Mouse (Mus musculus): Measurements from ENCODE around the gene Tmem273. TPM values are rescaled to one million over a fixed set of nuclear protein-coding genes. Genes with fewer than 3 reads are reported as not detected.

The Tmem273 gene
- polyA plus RNA-seq, 1 experiment from 2014 or later, result 0.77 TPM

GRCm38 (mm10) chr14:32835181-32835580 lies 49.4 kb downstream of the Tmem273 start:
- Histone ChIP-seq H3K4me1 (0 out of 2 replicates have a peak, but pooled peaks cover 8% of the 10 kb centered on the region), H3K27me3 (no peaks in the 10 kb centered on the region), H3K9ac (no peak overlapping the region), H3K36me3 (no peaks in the 10 kb centered on the region), H3K4me2 (no peak overlapping the region), H3K27ac (no peak overlapping the region), H3K9me3 (no peaks in the 10 kb centered on the region), H3K4me3 (no peak overlapping the region)
- WGBS, result 70% methylated on average over 14 of the region's 14 CpGs
- ATAC-seq (ENCODE audit: borderline replicate concordance, extremely low read depth, low FRiP score, low TSS enrichment), result peak; percentile 33; the same call in 1 of the 2 replicates

DNA sequence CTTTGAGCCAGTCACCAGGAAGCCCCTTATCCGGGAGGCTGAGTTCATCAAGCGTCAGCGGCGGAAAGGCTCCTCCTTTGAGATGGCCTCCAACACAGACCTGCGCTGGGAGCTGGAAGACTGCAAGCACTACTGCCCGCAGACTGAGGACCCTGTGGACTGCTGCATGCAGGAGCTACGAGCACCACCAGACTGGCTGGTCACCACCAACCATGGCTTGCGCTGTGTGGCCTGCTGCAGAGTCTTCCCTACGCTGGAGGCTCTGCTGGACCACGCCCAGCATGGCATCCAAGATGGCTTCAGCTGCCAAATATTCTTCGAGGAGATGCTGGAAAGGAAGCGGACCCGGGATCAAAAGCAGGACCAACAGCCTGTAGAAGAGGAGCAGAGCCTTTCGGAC lies 49.8 kb downstream of the Tmem273 start:
- no peak overlapping the region for H3K4me2 ChIP-seq
- WGBS, result 76% methylated on average over 14 of the region's 14 CpGs
- no peaks in the 10 kb centered on the region for H3K27me3 ChIP-seq
- H3K9ac ChIP-seq, result no peak overlapping the region
- H3K4me1 ChIP-seq, result 0 out of 2 replicates have a peak, but pooled peaks cover 8% of the 10 kb centered on the region
- H3K9me3 ChIP-seq, result no peaks in the 10 kb centered on the region
- H3K36me3 ChIP-seq, result no peaks in the 10 kb centered on the region
- no peak overlapping the region for H3K4me3 ChIP-seq
- H3K27ac ChIP-seq, result no peak overlapping the region
- peak; percentile 51; the same call in 1 of the 2 replicates for ATAC-seq (ENCODE audit: borderline replicate concordance, extremely low read depth, low FRiP score, low TSS enrichment)

GRCm38 (mm10) chr14:32836191-32836590 lies 50.4 kb downstream of the Tmem273 start:
- ATAC-seq (ENCODE audit: borderline replicate concordance, extremely low read depth, low FRiP score, low TSS enrichment), result no peak
- no peak overlapping the region for H3K4me3 ChIP-seq

GRCm38 (mm10) chr14:32842052-32842451 lies 56.3 kb downstream of the Tmem273 start:
- no peaks in the 10 kb centered on the region for H3K36me3 ChIP-seq
- 0 out of 2 replicates have a peak, but pooled peaks cover 4% of the 10 kb centered on the region for H3K4me1 ChIP-seq
- H3K27ac ChIP-seq, result no peak overlapping the region
- H3K27me3 ChIP-seq, result no peaks in the 10 kb centered on the region
- no peak overlapping the region for H3K9ac ChIP-seq
- no peak for ATAC-seq (ENCODE audit: borderline replicate concordance, extremely low read depth, low FRiP score, low TSS enrichment)
- no peak overlapping the region for H3K4me3 ChIP-seq
- H3K9me3 ChIP-seq, result no peaks in the 10 kb centered on the region
- no peak overlapping the region for H3K4me2 ChIP-seq

More at GRCm38 (mm10) chr14:32836191-32836590, 50.4 kb downstream of the Tmem273 start:
- Histone ChIP-seq H3K36me3 (no peaks in the 10 kb centered on the region), H3K27me3 (no peaks in the 10 kb centered on the region), H3K4me1 (0 out of 2 replicates have a peak, but pooled peaks cover 8% of the 10 kb centered on the region), H3K9ac (no peak overlapping the region), H3K4me2 (no peak overlapping the region), H3K9me3 (no peaks in the 10 kb centered on the region), H3K27ac (no peak overlapping the region)
- WGBS, result 91% methylated on average over 11 of the region's 11 CpGs

- Histone ChIP-seq H3K4me1 (peaks cover 16% of the 10 kb centered on the region), H3K27me3 (peaks cover 3% of the 10 kb centered on the region; the same call in 1 of the 2 replicates), H3K9me3 (no peaks in the 10 kb centered on the region), H3K4me3 (no peak overlapping the region), H3K9ac (no peak overlapping the region), H3K36me3 (no peaks in the 10 kb centered on the region), H3K27ac (no peak overlapping the region), H3K4me2 (no peak overlapping the region)
- no peak for ATAC-seq (ENCODE audit: borderline replicate concordance, extremely low read depth, low FRiP score, low TSS enrichment)
- WGBS, result 77% methylated on average over 4 of the region's 4 CpGs
These were observed 68.3 kb downstream of the Tmem273 start for GRCm38 (mm10) chr14:32854059-32854458.

- H3K4me2 ChIP-seq, result peak overlapping the region; percentile 77
- H3K4me3 ChIP-seq, result peak overlapping the region; percentile 62
- peak overlapping the region; percentile 75 for H3K27ac ChIP-seq
- peaks cover 34% of the 10 kb centered on the region for H3K4me1 ChIP-seq
- WGBS, result 27% methylated on average over 5 of the region's 5 CpGs
- no peaks in the 10 kb centered on the region for H3K36me3 ChIP-seq
- H3K9me3 ChIP-seq, result no peaks in the 10 kb centered on the region
- no peak for ATAC-seq (ENCODE audit: borderline replicate concordance, extremely low read depth, low FRiP score, low TSS enrichment)
- H3K27me3 ChIP-seq, result peaks cover 3% of the 10 kb centered on the region; the same call in 1 of the 2 replicates
- peak overlapping the region; percentile 76 for H3K9ac ChIP-seq
These were observed 70.5 kb downstream of the Tmem273 start for GRCm38 (mm10) chr14:32856246-32856645.

DNA sequence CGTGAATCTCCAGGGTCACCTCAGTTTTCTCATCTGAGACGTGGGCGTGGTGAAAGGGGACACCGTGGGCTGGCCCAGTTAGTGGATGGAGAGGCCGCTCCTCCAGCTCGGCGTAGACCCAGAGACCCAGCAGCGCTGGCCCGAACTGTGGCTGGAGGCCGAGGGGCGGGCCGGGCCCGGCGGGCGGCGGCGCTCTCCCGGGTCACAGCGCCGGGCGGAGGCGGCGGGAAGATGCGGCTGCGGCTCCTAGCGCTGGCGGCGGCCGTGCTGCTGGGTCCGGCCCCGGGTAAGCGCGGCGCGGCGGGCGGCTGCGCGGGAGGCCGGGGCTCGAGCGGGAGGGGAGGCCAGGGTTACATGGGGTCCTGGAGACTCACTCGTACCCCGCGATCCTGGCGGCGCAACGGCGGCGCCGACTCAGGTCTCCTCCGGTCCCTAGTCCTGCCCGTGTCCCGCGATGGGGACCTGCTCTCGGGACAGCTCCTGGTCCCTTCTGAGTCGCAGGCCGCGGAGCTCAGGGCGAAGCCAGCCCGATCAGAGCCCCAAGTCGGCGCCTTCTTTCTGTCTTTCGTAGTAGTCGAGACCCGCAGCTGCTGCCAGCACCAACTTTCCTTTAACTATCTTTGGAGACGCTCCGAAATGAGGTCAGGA lies 71.0 kb downstream of the Tmem273 start, which contains the start of gene Vstm4:
Gene Vstm4, plus strand, starts transcription at position 76 of the 648 bp plus-strand sequence.
- WGBS, result under 1% methylated on average over 68 of the region's 68 CpGs
- ATAC-seq (ENCODE audit: borderline replicate concordance, extremely low read depth, low FRiP score, low TSS enrichment), result peak; percentile 79
- H3K4me1 ChIP-seq, result peaks cover 39% of the 10 kb centered on the region

DNA sequence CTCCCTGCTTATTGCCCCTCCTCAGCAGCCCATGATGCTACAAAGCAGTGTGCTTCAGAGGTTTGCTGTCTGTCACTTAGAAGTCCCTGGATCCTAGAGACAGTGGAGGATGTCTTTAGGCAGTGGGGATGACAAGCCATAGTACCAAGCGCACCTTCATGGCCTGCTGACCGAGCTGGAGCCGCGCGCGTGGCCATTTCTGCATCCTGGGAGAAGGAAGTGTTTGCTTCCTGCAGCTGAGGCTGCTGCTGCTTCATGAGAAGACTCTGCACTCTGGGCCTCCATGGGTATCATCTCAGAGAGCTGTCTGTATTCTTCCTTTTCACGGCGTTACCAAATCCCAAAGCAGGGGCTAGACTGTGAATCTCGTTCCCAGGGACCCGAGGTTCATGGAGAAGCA lies 72.6 kb downstream of the Tmem273 start:
- Histone ChIP-seq H3K4me2 (peak overlapping the region; percentile 77), H3K4me1 (peaks cover 42% of the 10 kb centered on the region)
- no peak for ATAC-seq (ENCODE audit: borderline replicate concordance, extremely low read depth, low FRiP score, low TSS enrichment)

More for the DNA sequence above, 71.0 kb downstream of the Tmem273 start, which contains the start of gene Vstm4:
- peaks cover 3% of the 10 kb centered on the region; the same call in 1 of the 2 replicates for H3K27me3 ChIP-seq
- H3K27ac ChIP-seq, result peak within 1 kb of the TSS; percentile 75
- H3K9me3 ChIP-seq, result no peaks in the 10 kb centered on the region
- peak within 1 kb of the TSS; percentile 76 for H3K9ac ChIP-seq
- H3K4me2 ChIP-seq, result peak within 1 kb of the TSS; percentile 77
- peak within 1 kb of the TSS; percentile 62 for H3K4me3 ChIP-seq
- H3K36me3 ChIP-seq, result no peaks in the 10 kb centered on the region

GRCm38 (mm10) chr14:32858941-32859510 lies 73.3 kb downstream of the Tmem273 start:
- Histone ChIP-seq H3K4me1 (peaks cover 48% of the 10 kb centered on the region), H3K9ac (0 out of 2 replicates have a peak overlapping the region, but pooled peaks have one; percentile 6), H3K9me3 (no peaks in the 10 kb centered on the region), H3K27ac (peak overlapping the region; percentile 73), H3K4me3 (no peak overlapping the region), H3K27me3 (peaks cover 3% of the 10 kb centered on the region; the same call in 1 of the 2 replicates), H3K36me3 (no peaks in the 10 kb centered on the region), H3K4me2 (peak overlapping the region; percentile 20; the same call in 1 of the 2 replicates)
- ATAC-seq (ENCODE audit: borderline replicate concordance, extremely low read depth, low FRiP score, low TSS enrichment), result no peak
- 49% methylated on average over 6 of the region's 6 CpGs for WGBS

More for the DNA sequence above, 72.6 kb downstream of the Tmem273 start:
- WGBS, result 89% methylated on average over 10 of the region's 10 CpGs
- Histone ChIP-seq H3K27me3 (peaks cover 3% of the 10 kb centered on the region; the same call in 1 of the 2 replicates), H3K9ac (no peak overlapping the region), H3K9me3 (no peaks in the 10 kb centered on the region), H3K36me3 (no peaks in the 10 kb centered on the region), H3K27ac (0 out of 2 replicates have a peak overlapping the region, but pooled peaks have one; percentile 73), H3K4me3 (no peak overlapping the region)

DNA sequence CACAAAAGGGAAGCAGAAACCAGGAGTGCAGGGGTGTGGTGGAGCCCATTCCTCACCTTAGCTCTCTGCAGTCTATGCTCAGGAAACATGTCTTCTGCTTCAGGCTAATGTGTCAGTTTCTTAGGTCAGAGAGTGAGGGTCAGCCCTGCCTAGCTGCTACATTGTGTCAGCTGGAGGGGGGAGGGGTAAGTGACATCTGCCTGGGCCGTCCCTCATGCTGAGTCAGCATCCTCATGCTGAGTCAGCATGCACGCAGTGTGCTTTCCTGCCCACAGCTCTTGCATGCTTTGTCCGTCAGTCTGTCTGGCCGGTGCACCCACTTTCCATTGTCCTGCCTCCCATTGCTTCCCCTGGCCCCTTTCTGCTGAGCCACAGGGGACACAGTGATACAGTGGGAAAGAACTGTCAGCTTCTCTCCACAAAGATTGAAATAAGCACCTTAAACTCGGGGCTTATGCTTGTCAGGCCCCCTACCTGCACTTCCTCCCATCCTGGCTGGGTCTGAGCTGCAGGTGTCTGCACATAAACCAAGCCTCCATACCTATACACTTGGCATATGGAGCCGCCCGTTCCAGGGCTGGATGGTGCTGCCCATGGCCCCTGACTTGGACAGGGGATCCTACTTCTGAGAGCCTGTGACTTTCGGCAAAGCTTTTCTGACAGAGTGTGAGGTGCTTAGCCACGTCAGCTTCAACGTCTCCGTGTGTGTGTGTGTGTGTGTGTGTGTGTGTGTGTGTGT lies 74.2 kb downstream of the Tmem273 start:
- 42% methylated on average over 11 of the region's 11 CpGs for WGBS
- Histone ChIP-seq H3K27me3 (peaks cover 3% of the 10 kb centered on the region; the same call in 1 of the 2 replicates), H3K27ac (peak overlapping the region; percentile 73), H3K4me1 (peaks cover 57% of the 10 kb centered on the region), H3K9ac (no peak overlapping the region), H3K9me3 (no peaks in the 10 kb centered on the region), H3K36me3 (no peaks in the 10 kb centered on the region), H3K4me2 (0 out of 2 replicates have a peak overlapping the region, but pooled peaks have one; percentile 5), H3K4me3 (no peak overlapping the region)
- no peak for ATAC-seq (ENCODE audit: borderline replicate concordance, extremely low read depth, low FRiP score, low TSS enrichment)

- no peak overlapping the region for H3K9ac ChIP-seq
- WGBS, result 22% methylated on average over 6 of the region's 6 CpGs
- H3K4me3 ChIP-seq, result no peak overlapping the region
- no peaks in the 10 kb centered on the region; the same call in 1 of the 2 replicates for H3K27me3 ChIP-seq
- no peaks in the 10 kb centered on the region for H3K9me3 ChIP-seq
- H3K4me2 ChIP-seq, result peak overlapping the region; percentile 27
- H3K4me1 ChIP-seq, result peaks cover 56% of the 10 kb centered on the region
- peak; percentile 85 for ATAC-seq (ENCODE audit: borderline replicate concordance, extremely low read depth, low FRiP score, low TSS enrichment)
- H3K27ac ChIP-seq, result peak overlapping the region; percentile 80
- H3K36me3 ChIP-seq, result no peaks in the 10 kb centered on the region
These were observed 75.4 kb downstream of the Tmem273 start for GRCm38 (mm10) chr14:32861149-32861581.

All from lung, embryonic 15.5 days (tissue).